Mouse (Mus musculus) intestine, embryonic 14.5 days (tissue): ENCODE results near the gene Krt15. TPM values are rescaled to one million over a fixed set of nuclear protein-coding genes. Genes with fewer than 3 reads are reported as not detected.
A peak's percentile ranks its signal among the peaks of the same experiment; 100 is the strongest.

Experiments
- ATAC-seq: fragments of 200-750 bp; cut with Nextera tagmentation; replicated peaks from 2 replicates; pipeline ENCODE4 v1.8.0; 2017; ENCODE audit warnings: low read depth, moderate number of reproducible peaks, moderate TSS enrichment, moderate library complexity; ENCODE audit not compliant: low FRiP score, low TSS enrichment
- DNase-seq: peaks from one replicate; pipeline ENCODE4 v3.0.0-alpha.2; 2018; ENCODE audit warnings: low spot score
- H3K27ac ChIP-seq: fragments of 300-500 bp; sonication (generic); 2 replicates; pipeline ENCODE4 v1.5.1; 2014; ENCODE audit warnings: low read depth, mild to moderate bottlenecking, control low read depth
- H3K27me3 ChIP-seq: fragments of 300-500 bp; sonication (generic); replicated peaks from 2 replicates; pipeline ENCODE4 v1.6.1; 2014; ENCODE audit warnings: low read length, control low read depth; ENCODE audit not compliant: control insufficient read depth, insufficient read depth
- H3K36me3 ChIP-seq: fragments of 300-500 bp; sonication (generic); 2 replicates; pipeline ENCODE4 v1.6.1; 2014; ENCODE audit warnings: low read length, control low read depth; ENCODE audit not compliant: control insufficient read depth, insufficient read depth
- H3K4me1 ChIP-seq: fragments of 300-500 bp; sonication (generic); replicated peaks from 2 replicates; pipeline ENCODE4 v1.6.1; 2014; ENCODE audit warnings: low read length, control low read depth, mixed read lengths; ENCODE audit not compliant: control insufficient read depth, insufficient read depth
- H3K4me2 ChIP-seq: fragments of 300-500 bp; sonication (generic); 2 replicates; pipeline ENCODE4 v1.6.1; 2014; ENCODE audit warnings: low read length
- H3K4me3 ChIP-seq: fragments of 300-500 bp; sonication (generic); 2 replicates; pipeline ENCODE4 v1.5.1; 2014; ENCODE audit warnings: low read depth, low read length, control low read depth, mixed read lengths
- H3K9ac ChIP-seq: fragments of 300-500 bp; sonication (generic); 2 replicates; pipeline ENCODE4 v1.6.1; 2014; ENCODE audit warnings: mild to moderate bottlenecking, low read length
- H3K9me3 ChIP-seq: fragments of 300-500 bp; sonication (generic); 2 replicates; pipeline ENCODE4 v1.6.1; 2016; ENCODE audit warnings: low read length, control low read depth; ENCODE audit not compliant: control insufficient read depth
- WGBS: fragments of 180-500 bp; shearing (Covaris S2); extraction: QIAGEN DNeasy Blood & Tissue Kit; methylation state at CpG from one replicate; pipeline ENCODE4 v1.1.7; 2014; 5-methylcytosine and 5-hydroxymethylcytosine counted together
- polyA plus RNA-seq: library from polyadenylated mRNA; unstranded; fragments of >200 nt; fragmentation: Nextera tagmentation; extraction: Ambion mirVana; gene quantifications from 2 replicates; pipeline ENCODE4 v1.2.1, GENCODE M21; 2014

Krt15 gene
- 1.3 TPM in 2 replicates for polyA plus RNA-seq

GRCm38 (mm10) chr11:100135731-100136130 is at the start of gene Krt15:
TSS of gene Krt15 (minus strand) at chr11:100135928.
- 43% methylated on average over 7 of the region's 7 CpGs for WGBS
- no peak within 1 kb of the TSS for H3K4me2 ChIP-seq
- no peak within 1 kb of the TSS for H3K9ac ChIP-seq
- no peak within 1 kb of the TSS for H3K27ac ChIP-seq
- no peak for ATAC-seq
- no peaks in the 10 kb centered on the region for H3K9me3 ChIP-seq
- H3K4me1 ChIP-seq, result 0 out of 2 replicates have a peak, but pooled peaks cover 6% of the 10 kb centered on the region
- DNase-seq, result no peak
- no peak within 1 kb of the TSS for H3K4me3 ChIP-seq
- H3K27me3 ChIP-seq, result no peaks in the 10 kb centered on the region
- H3K36me3 ChIP-seq, result no peaks in the 10 kb centered on the region

GRCm38 (mm10) chr11:100181725-100182124 is 46.0 kb upstream of the Krt15 start:
- Histone ChIP-seq H3K4me3 (no peak overlapping the region), H3K27ac (no peak overlapping the region), H3K9ac (no peak overlapping the region), H3K4me1 (no peaks in the 10 kb centered on the region), H3K9me3 (no peaks in the 10 kb centered on the region), H3K36me3 (no peaks in the 10 kb centered on the region), H3K4me2 (no peak overlapping the region), H3K27me3 (no peaks in the 10 kb centered on the region)
- WGBS, result 77% methylated on average over 7 of the region's 7 CpGs
- ATAC-seq, result no peak
- no peak for DNase-seq

GRCm38 (mm10) chr11:100179260-100179659 is 43.5 kb upstream of the Krt15 start:
- Histone ChIP-seq H3K36me3 (no peaks in the 10 kb centered on the region), H3K4me2 (no peak overlapping the region), H3K27ac (no peak overlapping the region), H3K4me3 (no peak overlapping the region), H3K9me3 (no peaks in the 10 kb centered on the region), H3K9ac (no peak overlapping the region), H3K4me1 (no peaks in the 10 kb centered on the region), H3K27me3 (no peaks in the 10 kb centered on the region)
- no peak for ATAC-seq
- WGBS, result 50% methylated on average over 3 of the region's 3 CpGs
- DNase-seq, result no peak

GRCm38 (mm10) chr11:100178307-100178706 is 42.6 kb upstream of the Krt15 start:
- DNase-seq (no peak), ATAC-seq (no peak)
- H3K36me3 ChIP-seq, result no peaks in the 10 kb centered on the region
- H3K27me3 ChIP-seq, result no peaks in the 10 kb centered on the region
- 79% methylated on average over 5 of the region's 5 CpGs for whole genome bisulfite sequencing
- H3K9ac ChIP-seq, result no peak overlapping the region
- H3K4me1 ChIP-seq, result no peaks in the 10 kb centered on the region
- no peak overlapping the region for H3K4me3 ChIP-seq
- H3K27ac ChIP-seq, result no peak overlapping the region
- H3K9me3 ChIP-seq, result no peaks in the 10 kb centered on the region
- no peak overlapping the region for H3K4me2 ChIP-seq

- DNase-seq (no peak), ATAC-seq (no peak)
- Histone ChIP-seq H3K36me3 (no peaks in the 10 kb centered on the region), H3K4me3 (no peak overlapping the region), H3K9me3 (no peaks in the 10 kb centered on the region), H3K4me2 (no peak overlapping the region), H3K27ac (no peak overlapping the region), H3K27me3 (no peaks in the 10 kb centered on the region), H3K9ac (no peak overlapping the region), H3K4me1 (no peaks in the 10 kb centered on the region)
- WGBS, result 46% methylated on average over 9 of the region's 9 CpGs
Observed at GRCm38 (mm10) chr11:100176791-100177190, 41.1 kb upstream of the Krt15 start.

- H3K36me3 ChIP-seq, result no peaks in the 10 kb centered on the region
- peak; percentile 41 for ATAC-seq
- peak overlapping the region; percentile 44 for H3K27ac ChIP-seq
Observed at GRCm38 (mm10) chr11:100168765-100169762, 33.3 kb upstream of the Krt15 start.

GRCm38 (mm10) chr11:100168071-100168470 is 32.3 kb upstream of the Krt15 start:
- ATAC-seq (peak; percentile 67), DNase-seq (no peak)
- Histone ChIP-seq H3K9me3 (no peaks in the 10 kb centered on the region), H3K36me3 (no peaks in the 10 kb centered on the region), H3K4me2 (no peak overlapping the region), H3K9ac (no peak overlapping the region), H3K27me3 (no peaks in the 10 kb centered on the region), H3K27ac (no peak overlapping the region), H3K4me1 (peaks cover 5% of the 10 kb centered on the region; the same call in 1 of the 2 replicates), H3K4me3 (no peak overlapping the region)
- 57% methylated on average over 8 of the region's 8 CpGs for WGBS

More at GRCm38 (mm10) chr11:100168765-100169762, 33.3 kb upstream of the Krt15 start:
- H3K9me3 ChIP-seq, result no peaks in the 10 kb centered on the region
- H3K4me2 ChIP-seq, result no peak overlapping the region
- peaks cover 3% of the 10 kb centered on the region; the same call in 1 of the 2 replicates for H3K4me1 ChIP-seq
- no peaks in the 10 kb centered on the region for H3K27me3 ChIP-seq
- no peak overlapping the region for H3K9ac ChIP-seq
- peak; percentile 96 for DNase-seq
- H3K4me3 ChIP-seq, result no peak overlapping the region
- 26% methylated on average over 14 of the region's 14 CpGs for WGBS

- peaks cover 5% of the 10 kb centered on the region; the same call in 1 of the 2 replicates for H3K4me1 ChIP-seq
- peak overlapping the region; percentile 47; the same call in 1 of the 2 replicates for H3K27ac ChIP-seq
- H3K4me3 ChIP-seq, result no peak overlapping the region
- no peak overlapping the region for H3K4me2 ChIP-seq
- no peaks in the 10 kb centered on the region for H3K36me3 ChIP-seq
- ATAC-seq, result no peak; the same call in 1 of the 2 replicates
- no peaks in the 10 kb centered on the region for H3K9me3 ChIP-seq
- DNase-seq, result no peak
- H3K9ac ChIP-seq, result no peak overlapping the region
- 29% methylated on average over 7 of the region's 7 CpGs for WGBS
- no peaks in the 10 kb centered on the region for H3K27me3 ChIP-seq
Observed at GRCm38 (mm10) chr11:100164392-100164791, 28.7 kb upstream of the Krt15 start.
